Comparison of ENCODE assay signal across 37 mouse cellular contexts in the genomic region with DNA sequence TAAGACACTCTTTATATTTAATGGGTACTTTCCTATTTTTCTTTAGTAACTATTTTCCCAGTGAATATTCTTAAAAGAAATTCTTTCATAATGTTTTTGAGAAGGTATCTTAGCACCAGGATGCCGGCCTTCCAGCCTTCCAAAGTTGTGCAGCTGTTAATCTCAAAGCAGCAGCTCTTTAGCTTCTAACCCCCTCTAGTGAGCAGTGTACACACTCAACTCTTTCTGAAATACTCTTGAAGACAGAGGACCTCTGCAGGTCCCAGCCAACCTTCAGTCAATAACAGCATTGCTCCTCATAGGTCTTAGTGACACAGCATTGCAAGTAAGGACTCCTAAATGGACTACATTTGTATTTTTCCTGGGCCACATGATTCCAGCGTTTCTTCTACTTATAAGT. TPM values are rescaled to one million over a fixed set of nuclear protein-coding genes. Genes with fewer than 3 reads are reported as not detected.
DNase-seq lines count a peak whose midpoint lies in the region; ATAC-seq and TF ChIP-seq lines count a peak whose summit lies in the region.
"Had no signal": no experiment of that assay in that cellular context is flagged by ENCODE, and none has a peak within 500 bp of the region (broad histone marks: within the 10 kb centered on the region; RNA-seq: fewer than 3 reads in every experiment).

No protein-coding gene starts in this region.

- TF ChIP-seq RAD21 in CH12.LX (IDR thresholded peaks at IDR 0.05; ENCODE audit: low read depth, low read length), result peak; percentile 26

- dilution Hi-C loops in CH12.LX (cut with MboI; ENCODE audit: extremely low pct_ligation_motif_present, extremely low pct_unique_long_range_greater_than_20kb, low sequenced_read_pairs), result no loop called here

- 63% methylated on average over 2 of the region's 2 CpGs for WGBS in hindbrain, postnatal 0 days
- 69% methylated on average over 2 of the region's 2 CpGs for WGBS in hindbrain, embryonic 14.5 days
- WGBS in lung, embryonic 16.5 days, result 50% methylated on average over 2 of the region's 2 CpGs

- ATAC-seq in hindbrain, postnatal 0 days, result no peak
- ATAC-seq in hindbrain, embryonic 14.5 days (ENCODE audit: low FRiP score), result no peak
- ATAC-seq in lung, embryonic 16.5 days (ENCODE audit: low read depth), result 0 out of 2 replicates have a peak, but pooled peaks have one; percentile 36
- ATAC-seq: forebrain, embryonic 14.5 days; inflammation-experienced regulatory T-cells, adult 6 months had no signal

- in situ Hi-C loops in CH12.LX (cut with MboI; ENCODE audit: low pct_ligation_motif_present, low pct_unique_long_range_greater_than_20kb, low sequenced_read_pairs), result no loop called here

- H3K36me3 ChIP-seq in hindbrain, postnatal 0 days (ENCODE audit: insufficient read depth, low read length), result no peaks in the 10 kb centered on the region
- H3K36me3 ChIP-seq in hindbrain, embryonic 14.5 days (replicated peaks; ENCODE audit: control insufficient read depth, insufficient read depth), result no peaks in the 10 kb centered on the region
- H3K36me3 ChIP-seq in lung, embryonic 16.5 days (ENCODE audit: control insufficient read depth, insufficient read depth, low read length), result no peaks in the 10 kb centered on the region
- H3K36me3 ChIP-seq in CH12.LX (replicated peaks in 1 of 2; ENCODE audit: control insufficient read depth in 1 of 2, insufficient read depth in 1 of 2, low read length in 1 of 2), result no peaks in the 10 kb centered on the region
- H3K36me3 ChIP-seq: embryonic facial prominence, embryonic 12.5 days; G1E; heart, embryonic 15.5 days; hindbrain, embryonic 13.5 days; limb, embryonic 12.5 days; liver, embryonic 15.5 days had no signal

- TF ChIP-seq POLR2A in CH12.LX (IDR thresholded peaks at IDR 0.05; ENCODE audit: low read depth, low read length), result no peak

- peak; percentile 34; the same call in 1 of the 2 replicates for TF ChIP-seq CTCF in hindbrain, postnatal 0 days (IDR thresholded peaks at IDR 0.05; ENCODE audit: low read depth)
- peak in 1 of 2 experiments; percentile 34; a peak in 2 of 4 replicates for TF ChIP-seq CTCF in CH12.LX (conservative IDR thresholded peaks at IDR 0.05 in 1 of 2, IDR thresholded peaks at IDR 0.05 in 1 of 2; ENCODE audit: low read depth in 2 of 2, low read length in 2 of 2)

- H3K27me3 ChIP-seq in hindbrain, postnatal 0 days (ENCODE audit: insufficient read depth, low read length), result no peaks in the 10 kb centered on the region
- no peaks in the 10 kb centered on the region for H3K27me3 ChIP-seq in hindbrain, embryonic 14.5 days (ENCODE audit: control insufficient read depth, insufficient read depth, low read length)
- H3K27me3 ChIP-seq in lung, embryonic 16.5 days (ENCODE audit: control insufficient read depth, insufficient read depth, low read depth, low read length), result no peaks in the 10 kb centered on the region
- H3K27me3 ChIP-seq in CH12.LX (replicated peaks), result no peaks in the 10 kb centered on the region
- H3K27me3 ChIP-seq: embryonic facial prominence, embryonic 12.5 days; heart, embryonic 15.5 days; hindbrain, embryonic 13.5 days; limb, embryonic 12.5 days; liver, embryonic 15.5 days; megakaryocyte, embryonic 14.5 days had no signal

- no peak overlapping the region for H3K9ac ChIP-seq in hindbrain, postnatal 0 days (replicated peaks; ENCODE audit: low read length)
- no peak overlapping the region for H3K9ac ChIP-seq in hindbrain, embryonic 14.5 days
- H3K9ac ChIP-seq in lung, embryonic 16.5 days (ENCODE audit: low read length), result no peak overlapping the region
- H3K9ac ChIP-seq in CH12.LX (ENCODE audit: insufficient read depth, low read depth), result no peak overlapping the region
- H3K9ac ChIP-seq: embryonic facial prominence, embryonic 12.5 days; heart, embryonic 15.5 days; hindbrain, embryonic 13.5 days; limb, embryonic 12.5 days; liver, embryonic 15.5 days had no signal

- H3K27ac ChIP-seq in hindbrain, postnatal 0 days, result no peak overlapping the region
- H3K27ac ChIP-seq in hindbrain, embryonic 14.5 days, result no peak overlapping the region
- no peak overlapping the region for H3K27ac ChIP-seq in lung, embryonic 16.5 days (ENCODE audit: low read length)
- H3K27ac ChIP-seq in CH12.LX (ENCODE audit: insufficient read depth, low read depth), result no peak overlapping the region
- H3K27ac ChIP-seq: embryonic facial prominence, embryonic 12.5 days; heart, embryonic 15.5 days; hindbrain, embryonic 13.5 days; limb, embryonic 12.5 days; liver, embryonic 15.5 days had no signal

- no peak for TF ChIP-seq EP300 in CH12.LX (IDR thresholded peaks at IDR 0.05; ENCODE audit: low read length)

- peak; percentile 26 for DNase-seq in embryo, embryonic 10.5 days (ENCODE audit: low spot score)
- DNase-seq in embryo, embryonic 9.5 days (ENCODE audit: extremely low spot score), result no peak
- DNase-seq in hindbrain, postnatal 0 days (ENCODE audit: low spot score), result peak; percentile 29
- DNase-seq in hindbrain, embryonic 14.5 days (ENCODE audit: low spot score), result no peak
- no peak for DNase-seq in lung, postnatal 14 days
- no peak for DNase-seq in CH12.LX (ENCODE audit: extremely low read depth)
- no peak for DNase-seq in spleen, postnatal 14 days (ENCODE audit: low spot score in 2 of 2)
- DNase-seq: adrenal gland, postnatal 10 days; cerebellum, adult 8-10 months; cerebellum, postnatal 25 days; heart, postnatal 4 days; kidney, adult 2 months; kidney, postnatal 10 days; lung, postnatal 4 days; midbrain, embryonic 14.5 days; right cerebral cortex, postnatal 25 days; thymus, adult 18-20 months; thymus, postnatal 25 days had no signal

- no peaks in the 10 kb centered on the region for H3K9me3 ChIP-seq in hindbrain, postnatal 0 days (ENCODE audit: low read length)
- H3K9me3 ChIP-seq in hindbrain, embryonic 14.5 days (ENCODE audit: control insufficient read depth, low read length), result no peaks in the 10 kb centered on the region
- no peaks in the 10 kb centered on the region for H3K9me3 ChIP-seq in lung, embryonic 16.5 days (ENCODE audit: control insufficient read depth, low read length)
- H3K9me3 ChIP-seq in CH12.LX (replicated peaks; ENCODE audit: low read length), result no peaks in the 10 kb centered on the region
- H3K9me3 ChIP-seq: embryonic facial prominence, embryonic 12.5 days; G1E; heart, embryonic 15.5 days; hindbrain, embryonic 13.5 days; limb, embryonic 12.5 days; liver, embryonic 15.5 days; megakaryocyte, embryonic 14.5 days had no signal

- H3K79me2 ChIP-seq in CH12.LX (replicated peaks; ENCODE audit: control insufficient read depth, extremely low read depth, insufficient read depth, poor library complexity, severe bottlenecking), result no peaks in the 10 kb centered on the region

- no peak overlapping the region for H3K4me2 ChIP-seq in hindbrain, postnatal 0 days (ENCODE audit: low read depth, low read length)
- no peak overlapping the region for H3K4me2 ChIP-seq in hindbrain, embryonic 14.5 days (replicated peaks)
- no peak overlapping the region for H3K4me2 ChIP-seq in lung, embryonic 16.5 days (ENCODE audit: low read depth, low read length)
- H3K4me2 ChIP-seq in CH12.LX (ENCODE audit: insufficient read depth, low read depth, poor library complexity, severe bottlenecking), result no peak overlapping the region
- H3K4me2 ChIP-seq: embryonic facial prominence, embryonic 12.5 days; heart, embryonic 15.5 days; hindbrain, embryonic 13.5 days; limb, embryonic 12.5 days; liver, embryonic 15.5 days had no signal

- no peaks in the 10 kb centered on the region for H3K4me1 ChIP-seq in hindbrain, postnatal 0 days (ENCODE audit: insufficient read depth, low read length)
- H3K4me1 ChIP-seq in hindbrain, embryonic 14.5 days (replicated peaks; ENCODE audit: control insufficient read depth, insufficient read depth, low read length), result no peaks in the 10 kb centered on the region
- H3K4me1 ChIP-seq in lung, embryonic 16.5 days (replicated peaks; ENCODE audit: control insufficient read depth, insufficient read depth, low read length), result 0 out of 2 replicates have a peak, but pooled peaks cover 3% of the 10 kb centered on the region
- no peaks in the 10 kb centered on the region for H3K4me1 ChIP-seq in CH12.LX (ENCODE audit: control insufficient read depth in 1 of 2, insufficient read depth in 2 of 2)
- H3K4me1 ChIP-seq: heart, embryonic 15.5 days; hindbrain, embryonic 13.5 days; limb, embryonic 12.5 days; liver, embryonic 15.5 days; megakaryocyte, embryonic 14.5 days had no signal

- no peak overlapping the region for H3K4me3 ChIP-seq in hindbrain, postnatal 0 days (ENCODE audit: low read length)
- H3K4me3 ChIP-seq in hindbrain, embryonic 14.5 days (replicated peaks; ENCODE audit: low read length), result no peak overlapping the region
- H3K4me3 ChIP-seq in lung, embryonic 16.5 days (ENCODE audit: low read length), result no peak overlapping the region
- no peak overlapping the region for H3K4me3 ChIP-seq in CH12.LX (replicated peaks in 1 of 3; ENCODE audit: low read depth in 2 of 3, low read length in 2 of 3, poor library complexity in 1 of 3)
- H3K4me3 ChIP-seq: embryonic facial prominence, embryonic 12.5 days; heart, embryonic 15.5 days; hindbrain, embryonic 13.5 days; limb, embryonic 12.5 days; liver, embryonic 15.5 days; megakaryocyte, embryonic 14.5 days had no signal

TF ChIP-seq in CH12.LX, 34 proteins besides CTCF, POLR2A, EP300 and RAD21 (continues in another document):
- TF ChIP-seq MXI1 (IDR thresholded peaks at IDR 0.05; ENCODE audit: low read depth, low read length) (no peak), RCOR1 (conservative IDR thresholded peaks at IDR 0.05; ENCODE audit: low read depth, low read length) (no peak), IRF4 (IDR thresholded peaks at IDR 0.05; ENCODE audit: low read depth, low read length) (no peak), GABPA (IDR thresholded peaks at IDR 0.05; ENCODE audit: insufficient replicate concordance, low read depth, low read length) (no peak), E2F4 (IDR thresholded peaks at IDR 0.05; ENCODE audit: insufficient replicate concordance, low read depth, low read length) (no peak), JUN (IDR thresholded peaks at IDR 0.05; ENCODE audit: insufficient read depth, low read depth, low read length) (no peak), MYC (IDR thresholded peaks at IDR 0.05; ENCODE audit: low read depth, low read length) (no peak), SMC3 (IDR thresholded peaks at IDR 0.05; ENCODE audit: low read depth, low read length) (no peak), CHD1 (IDR thresholded peaks at IDR 0.05; ENCODE audit: low read depth, low read length) (no peak), MAFK (IDR thresholded peaks at IDR 0.05; ENCODE audit: insufficient replicate concordance, low read length) (no peak), HCFC1 (IDR thresholded peaks at IDR 0.05; ENCODE audit: low read depth, low read length) (no peak), MEF2A (IDR thresholded peaks at IDR 0.05; ENCODE audit: borderline replicate concordance, low read depth, low read length) (no peak)

RNA-seq across cellular contexts. Expression of a gene that starts 55.2 kb away (rescaled TPM):
- total RNA-seq in hindbrain, postnatal 0 days (2014; rRNA removed), result not detected in 2 replicates
- not detected in 2 replicates for polyA plus RNA-seq in hindbrain, postnatal 0 days (2015; fragmentation: Nextera tagmentation; extraction: Ambion mirVana)
- not detected in 2 replicates for polyA plus RNA-seq in hindbrain, embryonic 14.5 days (2014; fragmentation: Nextera tagmentation; extraction: Ambion mirVana)
- not detected in 2 replicates for polyA plus RNA-seq in lung, embryonic 16.5 days (2015; fragmentation: Nextera tagmentation; extraction: Ambion mirVana)
- total RNA-seq in CH12.LX (2012; rRNA removed) (not detected in 2 replicates), CH12.LX (2014; rRNA removed) (not detected in 2 replicates)
- not detected in 2 replicates for polyA plus RNA-seq in CH12.LX (2012; ENCODE audit: insufficient read length, low read depth)
- total RNA-seq: G1E; layer of hippocampus, postnatal 10 days; left cerebral cortex, adult 18-20 months; liver, adult 2 months; neutrophil, adult 5-6 weeks had no signal
- polyA plus RNA-seq: C2C12; embryonic facial prominence, embryonic 12.5 days; forebrain, embryonic 14.5 days; G1E; gonadal fat pad, adult 2 months; heart, embryonic 15.5 days; hindbrain, embryonic 13.5 days; inflammation-experienced regulatory T-cells, adult 6 months; kidney, adult 2 months; large intestine, adult 2 months; limb, embryonic 12.5 days; liver, adult 2 months; liver, embryonic 15.5 days; midbrain, embryonic 14.5 days; neural tube, embryonic 11.5 days; stomach, embryonic 16.5 days had no signal

Comparison
In these comparisons a context has a peak if more than half of its experiments do, and no peak if none do; other contexts are left out.
1. DNase-seq: peak in embryo, embryonic 10.5 days (single experiment) and hindbrain, postnatal 0 days (single experiment); none in embryo, embryonic 9.5 days (single experiment), hindbrain, embryonic 14.5 days (single experiment), lung, postnatal 14 days (single experiment), CH12.LX (single experiment) and spleen, postnatal 14 days (0 of 2).